Mouse (Mus musculus) kidney, embryonic 16.5 days (tissue): ENCODE results near the gene Myl7. TPM values are rescaled to one million over a fixed set of nuclear protein-coding genes. Genes with fewer than 3 reads are reported as not detected.
"Not testable (repeated sequence)": the region's sequence is repeated elsewhere in the genome, so short reads cannot be mapped to it uniquely, and the experiment has no call there.

Source experiments
- ATAC-seq: fragments of 200-750 bp; cut with Nextera tagmentation; 2 replicates; pipeline ENCODE4 v1.8.0; 2017; ENCODE audit warnings: moderate TSS enrichment; ENCODE audit not compliant: low FRiP score, low TSS enrichment
- H3K27ac ChIP-seq: fragments of 300-500 bp; sonication (generic); 2 replicates; pipeline ENCODE4 v1.5.1; 2014; ENCODE audit warnings: low read length
- H3K27me3 ChIP-seq: fragments of 300-500 bp; sonication (generic); 2 replicates; pipeline ENCODE4 v1.6.1; 2014; ENCODE audit warnings: low read length, control low read depth, mixed read lengths; ENCODE audit not compliant: insufficient read depth
- H3K36me3 ChIP-seq: fragments of 300-500 bp; sonication (generic); 2 replicates; pipeline ENCODE4 v1.6.1; 2014; ENCODE audit warnings: low read length, control low read depth, mixed read lengths; ENCODE audit not compliant: insufficient read depth
- H3K4me1 ChIP-seq: fragments of 300-500 bp; sonication (generic); 2 replicates; pipeline ENCODE4 v1.6.1; 2014; ENCODE audit warnings: low read length, control low read depth, mixed read lengths; ENCODE audit not compliant: insufficient read depth
- H3K4me2 ChIP-seq: fragments of 300-500 bp; sonication (generic); replicated peaks from 2 replicates; pipeline ENCODE4 v1.6.1; 2014; ENCODE audit warnings: low read depth, low read length
- H3K4me3 ChIP-seq: fragments of 300-500 bp; sonication (generic); 2 replicates; pipeline ENCODE4 v1.5.1; 2014; ENCODE audit warnings: mild to moderate bottlenecking, low read length
- H3K9ac ChIP-seq: fragments of 300-500 bp; sonication (generic); replicated peaks from 2 replicates; pipeline ENCODE4 v1.6.1; 2014; ENCODE audit warnings: low read length
- H3K9me3 ChIP-seq: fragments of 300-500 bp; sonication (generic); 2 replicates; pipeline ENCODE4 v1.6.1; 2016; ENCODE audit warnings: low read length, control low read depth
- WGBS: fragments of 180-500 bp; shearing (Covaris S2); extraction: QIAGEN DNeasy Blood & Tissue Kit; methylation state at CpG from one replicate; pipeline ENCODE4 v1.1.7; 2014; 5-methylcytosine and 5-hydroxymethylcytosine counted together
- polyA plus RNA-seq: library from polyadenylated mRNA; unstranded; fragments of >200 nt; fragmentation: Nextera tagmentation; extraction: Ambion mirVana; gene quantifications from 2 replicates; pipeline ENCODE4 v1.2.1, GENCODE M21; 2015

The Myl7 gene
- 5.1 and 9.1 TPM in 2 replicates for polyA plus RNA-seq

GRCm38 (mm10) chr11:5898531-5898930 lies at the start of gene Myl7:
Gene Myl7 (minus strand): TSS chr11:5898782.
- ATAC-seq = no peak
- no peak within 1 kb of the TSS for H3K4me3 ChIP-seq
- H3K27ac ChIP-seq = no peak within 1 kb of the TSS
- no peaks in the 10 kb centered on the region for H3K36me3 ChIP-seq
- H3K4me2 ChIP-seq = peak within 1 kb of the TSS; percentile 24; the same call in 1 of the 2 replicates
- no peak within 1 kb of the TSS for H3K9ac ChIP-seq
- peaks cover 8% of the 10 kb centered on the region; the same call in 1 of the 2 replicates for H3K27me3 ChIP-seq
- WGBS = 72% methylated on average over 5 of the region's 5 CpGs
- peaks cover 42% of the 10 kb centered on the region for H3K4me1 ChIP-seq
- H3K9me3 ChIP-seq = no peaks in the 10 kb centered on the region

- H3K4me2 ChIP-seq = no peak overlapping the region
Observed at GRCm38 (mm10) chr11:5947796-5948195, 49.2 kb upstream of the Myl7 start.

GRCm38 (mm10) chr11:5945096-5945495 lies 46.5 kb upstream of the Myl7 start:
- WGBS = 74% methylated on average over 2 of the region's 2 CpGs
- Histone ChIP-seq H3K9me3 (no peaks in the 10 kb centered on the region), H3K4me3 (no peak overlapping the region), H3K27ac (no peak overlapping the region), H3K4me1 (peaks cover 12% of the 10 kb centered on the region; the same call in 1 of the 2 replicates), H3K4me2 (no peak overlapping the region), H3K9ac (no peak overlapping the region), H3K36me3 (no peaks in the 10 kb centered on the region), H3K27me3 (no peaks in the 10 kb centered on the region)
- no peak for ATAC-seq

More at GRCm38 (mm10) chr11:5947796-5948195, 49.2 kb upstream of the Myl7 start:
- Histone ChIP-seq H3K27ac (no peak overlapping the region), H3K4me3 (no peak overlapping the region), H3K27me3 (no peaks in the 10 kb centered on the region), H3K9me3 (no peaks in the 10 kb centered on the region), H3K36me3 (no peaks in the 10 kb centered on the region), H3K4me1 (peaks cover 15% of the 10 kb centered on the region; the same call in 1 of the 2 replicates), H3K9ac (no peak overlapping the region)
- no peak for ATAC-seq
- 55% methylated on average over 4 of the region's 4 CpGs for WGBS

GRCm38 (mm10) chr11:5942966-5943365 lies 44.4 kb upstream of the Myl7 start:
- Histone ChIP-seq H3K9ac (no peak overlapping the region), H3K27ac (no peak overlapping the region), H3K9me3 (no peaks in the 10 kb centered on the region), H3K4me1 (no peaks in the 10 kb centered on the region), H3K4me3 (no peak overlapping the region), H3K36me3 (no peaks in the 10 kb centered on the region), H3K4me2 (no peak overlapping the region), H3K27me3 (no peaks in the 10 kb centered on the region)
- WGBS = 69% methylated on average over 6 of the region's 6 CpGs
- no peak for ATAC-seq

GRCm38 (mm10) chr11:5934531-5934930 lies 35.9 kb upstream of the Myl7 start:
- H3K27me3 ChIP-seq, H3K9ac ChIP-seq, H3K4me2 ChIP-seq, H3K4me3 ChIP-seq, H3K27ac ChIP-seq, H3K4me1 ChIP-seq, H3K9me3 ChIP-seq, H3K36me3 ChIP-seq, ATAC-seq: not testable (repeated sequence)
- WGBS = 96% methylated on average over 11 of the region's 11 CpGs

DNA sequence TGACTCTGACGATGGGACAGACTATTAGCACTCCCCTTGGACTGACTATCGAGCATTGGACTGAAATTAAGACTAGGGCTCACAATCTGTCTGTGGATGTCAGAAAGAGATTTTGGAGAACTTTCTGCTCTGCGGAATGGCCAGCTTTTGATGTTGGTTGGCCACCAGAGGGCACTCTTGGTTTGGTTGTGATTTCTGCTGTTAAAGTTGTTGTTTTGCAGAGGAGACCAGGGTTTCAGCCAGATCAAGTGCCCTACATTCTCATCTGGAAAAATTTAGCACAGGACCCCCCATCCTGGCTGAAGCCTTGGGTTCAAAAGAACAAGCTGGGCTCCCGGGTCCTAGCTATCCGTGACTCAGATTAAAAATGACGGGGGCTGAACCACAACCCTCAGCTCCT lies 33.4 kb upstream of the Myl7 start:
- H3K9me3 ChIP-seq, H3K4me2 ChIP-seq, ATAC-seq, H3K27me3 ChIP-seq, H3K9ac ChIP-seq, H3K4me1 ChIP-seq, H3K36me3 ChIP-seq, H3K4me3 ChIP-seq, H3K27ac ChIP-seq: not testable (repeated sequence)
- WGBS = 93% methylated on average over 6 of the region's 6 CpGs

DNA sequence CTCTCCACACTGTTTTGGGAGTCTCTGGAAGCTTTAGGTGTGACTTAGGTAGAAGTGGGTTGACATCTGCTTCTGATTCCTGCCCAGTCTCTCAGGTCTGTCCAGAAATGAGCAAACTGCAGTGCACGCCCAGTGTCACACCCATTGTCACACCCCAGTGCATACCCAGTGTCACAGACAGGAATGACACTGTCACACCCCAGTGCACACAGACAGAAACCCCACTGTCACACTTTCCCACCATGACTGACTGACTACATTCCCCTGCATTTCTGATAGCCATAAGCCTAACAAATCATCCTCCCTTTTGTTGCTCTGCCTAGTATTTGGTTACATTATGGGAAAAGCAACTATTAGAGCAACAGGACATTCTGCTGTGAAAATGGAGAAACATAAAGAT lies 32.0 kb upstream of the Myl7 start:
- H3K4me1 ChIP-seq = no peaks in the 10 kb centered on the region
- H3K36me3 ChIP-seq = no peaks in the 10 kb centered on the region
- no peak overlapping the region for H3K27ac ChIP-seq
- ATAC-seq = no peak
- no peaks in the 10 kb centered on the region for H3K27me3 ChIP-seq
- H3K9ac ChIP-seq = no peak overlapping the region
- 0 out of 2 replicates have a peak, but pooled peaks cover 5% of the 10 kb centered on the region for H3K9me3 ChIP-seq
- H3K4me3 ChIP-seq = no peak overlapping the region
- WGBS = 46% methylated on average over 1 of the region's 1 CpGs
- H3K4me2 ChIP-seq = no peak overlapping the region

DNA sequence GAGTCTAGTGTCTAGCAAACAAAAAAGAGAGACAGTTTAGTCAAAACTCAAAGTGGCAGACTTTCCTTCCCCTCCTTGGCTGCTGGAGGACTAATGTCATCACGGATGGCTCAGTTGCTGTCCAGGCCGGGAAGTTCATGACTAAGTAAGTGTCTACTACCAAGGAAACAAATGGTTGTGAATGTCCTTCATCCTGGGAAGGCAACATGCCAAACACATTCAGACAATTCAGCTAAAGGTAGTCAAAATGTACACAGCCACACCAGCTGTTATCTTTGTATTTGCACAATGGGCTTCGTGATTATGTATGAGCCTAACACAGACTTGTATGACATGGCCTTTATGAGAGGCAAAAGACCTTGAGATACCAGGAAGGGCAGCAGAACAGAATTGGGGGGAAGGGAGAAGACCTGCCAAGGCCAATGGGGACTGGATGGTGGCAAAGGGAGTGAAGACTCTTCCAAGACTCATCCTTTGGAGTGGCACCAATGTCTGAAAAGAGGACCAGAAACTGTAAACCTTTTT lies 28.2 kb upstream of the Myl7 start:
- no peaks in the 10 kb centered on the region for H3K9me3 ChIP-seq
- 79% methylated on average over 3 of the region's 3 CpGs for WGBS
- no peak overlapping the region for H3K4me3 ChIP-seq
- H3K4me2 ChIP-seq = no peak overlapping the region
- no peak overlapping the region for H3K27ac ChIP-seq
- ATAC-seq = no peak
- H3K27me3 ChIP-seq = no peaks in the 10 kb centered on the region
- no peak overlapping the region for H3K9ac ChIP-seq
- no peaks in the 10 kb centered on the region for H3K36me3 ChIP-seq
- no peaks in the 10 kb centered on the region for H3K4me1 ChIP-seq

GRCm38 (mm10) chr11:5924699-5925098 lies 26.1 kb upstream of the Myl7 start:
- 51% methylated on average over 8 of the region's 8 CpGs for WGBS
- Histone ChIP-seq H3K36me3 (no peaks in the 10 kb centered on the region), H3K9me3 (no peaks in the 10 kb centered on the region), H3K4me1 (no peaks in the 10 kb centered on the region; the same call in 1 of the 2 replicates), H3K27me3 (no peaks in the 10 kb centered on the region), H3K4me2 (no peak overlapping the region), H3K9ac (no peak overlapping the region), H3K27ac (no peak overlapping the region), H3K4me3 (no peak overlapping the region)
- no peak for ATAC-seq

- H3K27me3 ChIP-seq = no peaks in the 10 kb centered on the region
- H3K27ac ChIP-seq = no peak overlapping the region
- no peaks in the 10 kb centered on the region for H3K9me3 ChIP-seq
- no peaks in the 10 kb centered on the region; the same call in 1 of the 2 replicates for H3K4me1 ChIP-seq
- no peak overlapping the region for H3K9ac ChIP-seq
- WGBS = 32% methylated on average over 17 of the region's 17 CpGs
- ATAC-seq = peak; percentile 57; the same call in 1 of the 2 replicates
- peak overlapping the region; percentile 26 for H3K4me2 ChIP-seq
- no peaks in the 10 kb centered on the region for H3K36me3 ChIP-seq
- H3K4me3 ChIP-seq = no peak overlapping the region
Observed at GRCm38 (mm10) chr11:5920323-5920960, 21.9 kb upstream of the Myl7 start.
